ENCODE assay signal across 8 mouse cellular contexts in the genomic region with DNA sequence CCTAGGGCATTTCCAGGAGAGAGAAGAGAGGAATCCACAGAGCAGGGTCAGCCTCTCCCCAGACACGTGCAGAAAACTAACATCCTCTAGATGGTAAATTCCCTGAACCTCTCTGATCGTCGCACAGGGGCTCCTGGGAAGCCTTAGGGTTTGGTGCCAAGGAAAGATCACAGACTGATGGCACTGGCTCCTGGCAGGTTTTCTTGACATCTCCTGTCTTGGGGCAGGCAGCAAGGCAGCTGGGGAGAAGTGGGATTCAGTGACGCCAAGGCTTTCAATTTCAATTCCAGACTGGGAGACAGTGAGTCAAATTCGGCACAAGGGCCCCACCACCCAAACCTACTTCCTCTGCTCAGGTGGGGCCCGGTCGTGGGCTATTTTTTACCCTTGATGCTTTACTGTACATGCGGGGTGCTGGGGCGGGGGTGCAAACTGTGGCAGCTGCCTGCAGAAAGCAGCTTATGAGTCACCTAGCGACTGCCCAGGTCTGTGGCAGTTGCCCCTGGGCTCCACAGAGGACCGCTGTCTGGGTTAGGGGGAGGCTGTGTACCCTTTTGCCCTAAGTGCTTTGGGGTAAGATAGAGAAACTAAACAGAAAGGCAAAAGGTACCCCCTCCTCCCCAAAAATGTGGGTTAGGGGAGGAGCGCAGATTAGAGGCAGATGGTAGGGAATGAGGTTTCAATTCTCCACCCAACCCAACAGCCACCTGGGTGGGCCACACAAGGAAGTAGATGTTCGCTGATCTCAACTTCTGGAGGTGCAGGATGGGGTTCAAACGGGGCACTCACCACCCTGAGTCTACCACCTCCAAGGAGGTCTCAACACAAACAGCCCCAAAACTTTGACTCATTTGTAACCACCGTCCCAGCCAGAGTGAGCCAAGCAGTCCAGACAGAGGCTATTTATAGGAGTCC. TPM values are rescaled to one million over a fixed set of nuclear protein-coding genes. Genes with fewer than 3 reads are reported as not detected.
DNase-seq lines count a peak whose midpoint lies in the region; ATAC-seq and TF ChIP-seq lines count a peak whose summit lies in the region.

No protein-coding gene starts in this region.

- intact Hi-C loops in left cerebral cortex, postnatal 10 days (cut with DNase I): loop anchor here (10.0 kb wide), 1 partner anchor 70 kb away; no protein-coding TSS in a partner anchor

- ATAC-seq in hindbrain, embryonic 11.5 days (ENCODE audit: low FRiP score): no peak
- 0 out of 2 replicates have a peak, but pooled peaks have one; percentile 1 for ATAC-seq in midbrain, embryonic 11.5 days (ENCODE audit: low FRiP score)

- no peak overlapping the region for H3K27ac ChIP-seq in bone marrow macrophage, adult 2 months (ENCODE audit: insufficient read depth, low read depth, low read length)
- H3K27ac ChIP-seq in hindbrain, embryonic 11.5 days (ENCODE audit: low read depth, low read length): 0 out of 2 replicates have a peak overlapping the region, but pooled peaks have one; percentile 81
- no peak overlapping the region for H3K27ac ChIP-seq in midbrain, embryonic 11.5 days (ENCODE audit: low read depth, low read length)

- TF ChIP-seq POLR2A in bone marrow macrophage, adult 2 months (IDR thresholded peaks at IDR 0.05; ENCODE audit: borderline replicate concordance, low read depth, low read length): no peak

- no peaks in the 10 kb centered on the region for H3K9me3 ChIP-seq in hindbrain, embryonic 11.5 days (ENCODE audit: control insufficient read depth, low read length)
- no peaks in the 10 kb centered on the region for H3K9me3 ChIP-seq in midbrain, embryonic 11.5 days (ENCODE audit: control insufficient read depth, low read length)

- peak overlapping the region; percentile 99 for H3K9ac ChIP-seq in hindbrain, embryonic 11.5 days (ENCODE audit: low read depth, low read length)
- peak overlapping the region; percentile 98 for H3K9ac ChIP-seq in midbrain, embryonic 11.5 days (ENCODE audit: low read length)

- peaks cover 6% of the 10 kb centered on the region; the same call in 1 of the 2 replicates for H3K27me3 ChIP-seq in hindbrain, embryonic 11.5 days (ENCODE audit: control insufficient read depth, insufficient read depth, low read length)
- H3K27me3 ChIP-seq in midbrain, embryonic 11.5 days (ENCODE audit: control insufficient read depth, insufficient read depth, low read length): peaks cover 4% of the 10 kb centered on the region; the same call in 1 of the 2 replicates

- no peaks in the 10 kb centered on the region for H3K4me1 ChIP-seq in bone marrow macrophage, adult 2 months (ENCODE audit: control insufficient read depth, insufficient read depth, low read length)
- H3K4me1 ChIP-seq in hindbrain, embryonic 11.5 days (replicated peaks; ENCODE audit: control insufficient read depth, insufficient read depth, low read length): peaks cover 11% of the 10 kb centered on the region
- peaks cover 30% of the 10 kb centered on the region for H3K4me1 ChIP-seq in midbrain, embryonic 11.5 days (ENCODE audit: control insufficient read depth, insufficient read depth, low read length)

- peak overlapping the region; percentile 77 for H3K4me2 ChIP-seq in hindbrain, embryonic 11.5 days (replicated peaks; ENCODE audit: low read depth, low read length)
- H3K4me2 ChIP-seq in midbrain, embryonic 11.5 days: peak overlapping the region; percentile 62

- DNase-seq in left cerebral cortex, adult 18-20 months (ENCODE audit: low spot score in 2 of 2): peak; percentile 20 to 40
- no peak for DNase-seq in left cerebral cortex, postnatal 10 days (ENCODE audit: extremely low spot score in 1 of 2, low spot score in 2 of 2)
- DNase-seq in hindbrain, embryonic 11.5 days (ENCODE audit: low spot score): peak; percentile 37
- no peak for DNase-seq in midbrain, embryonic 11.5 days (ENCODE audit: low spot score, missing footprints)
- DNase-seq in thymus, postnatal 36 days: peak; percentile 52 to 64
- no peak for DNase-seq in testis, postnatal 14 days (ENCODE audit: low spot score)
- DNase-seq in embryo, embryonic 9.5 days (ENCODE audit: extremely low spot score): no peak

- WGBS in hindbrain, embryonic 11.5 days: 12% methylated on average over 15 of the region's 15 CpGs
- WGBS in midbrain, embryonic 11.5 days: 13% methylated on average over 15 of the region's 15 CpGs

- H3K4me3 ChIP-seq in bone marrow macrophage, adult 2 months (ENCODE audit: insufficient read depth, low read length): peak overlapping the region; percentile 58; the same call in 1 of the 2 replicates
- peak overlapping the region; percentile 95 for H3K4me3 ChIP-seq in hindbrain, embryonic 11.5 days (ENCODE audit: low read depth, low read length)
- peak overlapping the region; percentile 94 for H3K4me3 ChIP-seq in midbrain, embryonic 11.5 days (ENCODE audit: low read depth, low read length)

- no peaks in the 10 kb centered on the region for H3K36me3 ChIP-seq in hindbrain, embryonic 11.5 days (ENCODE audit: control insufficient read depth, insufficient read depth, low read length)
- no peaks in the 10 kb centered on the region for H3K36me3 ChIP-seq in midbrain, embryonic 11.5 days (ENCODE audit: control insufficient read depth, insufficient read depth, low read length)

- TF ChIP-seq CTCF in bone marrow macrophage, adult 2 months (IDR thresholded peaks at IDR 0.05; ENCODE audit: low read depth, low read length): no peak

RNA-seq across cellular contexts. Expression of a gene that starts 1.6 kb away (rescaled TPM):
- total RNA-seq in left cerebral cortex, adult 18-20 months (2021): 10 to 100 TPM; 45.8 to 49.9 TPM
- total RNA-seq in left cerebral cortex, postnatal 10 days (2021): 10 to 100 TPM; 40.5 to 44.0 TPM
- polyA plus RNA-seq in bone marrow macrophage, adult 2 months (2012; ENCODE audit: insufficient read depth, insufficient read length, missing spikeins): 0.35 and 1.5 TPM in 2 replicates
- polyA plus RNA-seq in hindbrain, embryonic 11.5 days (2014; fragmentation: Nextera tagmentation; extraction: Ambion mirVana): 3.4 and 5.0 TPM in 2 replicates
- 3.2 and 3.4 TPM in 2 replicates for polyA plus RNA-seq in midbrain, embryonic 11.5 days (2014; fragmentation: Nextera tagmentation; extraction: Ambion mirVana)

RNA-seq across cellular contexts. Expression of a gene that starts 56.0 kb away (rescaled TPM):
- not detected for total RNA-seq in left cerebral cortex, adult 18-20 months (2021)
- total RNA-seq in left cerebral cortex, postnatal 10 days (2021): under 1 TPM in 1 of 2 experiments, not detected in 1; 0.12 TPM
- polyA plus RNA-seq in bone marrow macrophage, adult 2 months (2012; ENCODE audit: insufficient read depth, insufficient read length, missing spikeins): 58.1 and 68.4 TPM in 2 replicates
- polyA plus RNA-seq in hindbrain, embryonic 11.5 days (2014; fragmentation: Nextera tagmentation; extraction: Ambion mirVana): 0.33 TPM in 1 of 2 replicates, not detected in the other
- polyA plus RNA-seq in midbrain, embryonic 11.5 days (2014; fragmentation: Nextera tagmentation; extraction: Ambion mirVana): 0.46 and 0.55 TPM in 2 replicates

Comparison
In these comparisons a context has a peak if more than half of its experiments do, and no peak if none do; other contexts are left out.
1. DNase-seq: peak in left cerebral cortex, adult 18-20 months (2 of 2), hindbrain, embryonic 11.5 days (single experiment) and thymus, postnatal 36 days (2 of 2); none in left cerebral cortex, postnatal 10 days (0 of 2), midbrain, embryonic 11.5 days (single experiment), testis, postnatal 14 days (single experiment) and embryo, embryonic 9.5 days (single experiment).
2. RNA of a gene that starts 56.0 kb away (polyA plus RNA-seq): 58.1 to 68.4 TPM in bone marrow macrophage, adult 2 months; 0.46 to 0.55 TPM in midbrain, embryonic 11.5 days and 0.33 TPM in hindbrain, embryonic 11.5 days; every median in the first group is over 10 times any median in the second.
3. Peak in every context shown above with its lines, with median percentiles within 50 percentile points of each other: H3K4me3 ChIP-seq.